Mouse (Mus musculus): ENCODE data around the gene Mthfsl.
"Not testable (repeated sequence)": the region's sequence is repeated elsewhere in the genome, so short reads cannot be mapped to it uniquely, and the experiment has no call there.

DNA sequence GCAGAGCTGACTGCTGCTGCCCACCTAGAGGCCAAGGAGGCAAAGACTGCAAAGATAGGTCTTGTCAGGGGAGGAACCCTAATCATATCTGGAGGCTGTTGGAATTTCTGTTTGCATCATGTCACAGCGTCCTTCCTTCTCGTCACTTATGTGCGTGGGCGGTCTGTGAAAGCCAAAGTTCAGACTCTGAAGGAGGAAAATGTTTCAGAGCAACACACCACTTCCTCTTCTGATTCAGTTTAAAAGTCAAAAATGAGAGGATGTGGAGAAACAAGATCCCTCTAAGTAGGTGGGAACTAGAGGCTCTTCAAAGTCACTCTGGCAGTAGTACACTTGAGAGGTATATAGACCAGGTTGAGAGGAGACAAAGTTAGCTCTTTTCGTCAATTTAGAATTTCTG lies 11.6 kb upstream of the Mthfsl start, which contains the start of gene Bcl2a1d:
- not testable (repeated sequence) for TF ChIP-seq CTCF (IDR thresholded peaks at IDR 0.05; ENCODE audit: control insufficient read depth, insufficient read depth, insufficient read length); USF1 (IDR thresholded peaks at IDR 0.05; ENCODE audit: low read depth); CEBPB (IDR thresholded peaks at IDR 0.05; ENCODE audit: low read depth); MYOG (IDR thresholded peaks at IDR 0.05; ENCODE audit: control insufficient read depth, extremely low read depth, insufficient read length); FOSL1 (IDR thresholded peaks at IDR 0.05; ENCODE audit: insufficient read depth, low read length, poor library complexity, severe bottlenecking)
